ENCODE assay signal across 15 mouse cellular contexts in the genomic region with DNA sequence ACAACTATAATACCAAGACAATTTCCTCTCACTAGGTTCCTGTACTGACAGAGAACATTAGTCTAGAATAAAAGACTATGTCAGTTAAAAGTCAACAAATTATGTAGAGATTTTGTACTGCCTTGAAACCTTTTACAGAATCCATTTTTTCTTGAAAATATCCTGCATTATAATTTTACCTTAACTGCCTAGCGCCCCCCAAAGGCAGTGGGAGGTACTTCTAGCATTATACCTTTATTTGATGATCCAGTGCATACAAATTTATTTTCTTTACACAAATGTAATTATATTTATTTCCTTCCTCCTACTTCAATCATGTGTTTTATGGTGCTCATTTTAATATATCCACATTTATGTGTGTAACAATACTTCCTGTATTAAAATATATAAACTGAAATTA.
"Had no signal": no experiment of that assay in that cellular context is flagged by ENCODE, and none has a peak within 500 bp of the region (broad histone marks: within the 10 kb centered on the region; RNA-seq: fewer than 3 reads in every experiment).

No protein-coding gene starts in this region.

- H3K4me1 ChIP-seq: limb, embryonic 10.5 days; liver, embryonic 15.5 days; neural tube, embryonic 15.5 days had no signal

- ATAC-seq: lung, postnatal 0 days had no signal

- H3K4me2 ChIP-seq: liver, embryonic 11.5 days; liver, embryonic 15.5 days; neural tube, embryonic 15.5 days had no signal

- H3K4me3 ChIP-seq: limb, embryonic 10.5 days; liver, embryonic 15.5 days; myocyte; neural tube, embryonic 15.5 days had no signal

- DNase-seq: kidney, postnatal 25 days; layer of hippocampus, adult 9-11 months; lung, adult 2 months; lung, postnatal 36 days; midbrain, embryonic 14.5 days; right cerebral cortex, adult 18-20 months; right cerebral cortex, postnatal 25 days; thymus, adult 18-20 months; thymus, postnatal 14 days had no signal

- H3K9ac ChIP-seq: liver, embryonic 15.5 days; neural tube, embryonic 15.5 days had no signal

- H3K27me3 ChIP-seq: liver, embryonic 15.5 days; neural tube, embryonic 15.5 days had no signal

- H3K36me3 ChIP-seq: limb, embryonic 10.5 days; liver, embryonic 15.5 days; neural tube, embryonic 15.5 days had no signal

- H3K9me3 ChIP-seq: limb, embryonic 10.5 days; liver, embryonic 15.5 days; neural tube, embryonic 15.5 days had no signal

- H3K27ac ChIP-seq: limb, embryonic 10.5 days; liver, embryonic 15.5 days; neural tube, embryonic 15.5 days had no signal
